8 mouse cellular contexts compared by ENCODE assay signal in genomic region chr6:30509265-30510239, GRCm38 (mm10). TPM values are rescaled to one million over a fixed set of nuclear protein-coding genes. Genes with fewer than 3 reads are reported as not detected.
DNase-seq lines count a peak whose midpoint lies in the region; ATAC-seq and TF ChIP-seq lines count a peak whose summit lies in the region.

Gene Tmem209 (minus strand): TSS chr6:30509783.
Gene Ssmem1 (plus strand): TSS chr6:30509849.

- H3K9ac ChIP-seq in CH12.LX (ENCODE audit: insufficient read depth, low read depth), result peak within 1 kb of the TSS; percentile 99
- H3K9ac ChIP-seq in forebrain, embryonic 11.5 days (ENCODE audit: low read length), result peak within 1 kb of the TSS; percentile 95
- peak within 1 kb of the TSS; percentile 83 for H3K9ac ChIP-seq in heart, embryonic 16.5 days (ENCODE audit: low read length)
- H3K9ac ChIP-seq in liver, embryonic 15.5 days, result peak within 1 kb of the TSS; percentile 79
- H3K9ac ChIP-seq in neural tube, embryonic 12.5 days, result peak within 1 kb of the TSS; percentile 53

- peaks cover 11% of the 10 kb centered on the region for H3K79me2 ChIP-seq in CH12.LX (replicated peaks; ENCODE audit: control insufficient read depth, extremely low read depth, insufficient read depth, poor library complexity, severe bottlenecking)

- peak within 1 kb of the TSS; percentile 71 to 89 (median 89) for H3K4me3 ChIP-seq in CH12.LX (replicated peaks in 1 of 3; ENCODE audit: low read depth in 2 of 3, low read length in 2 of 3, poor library complexity in 1 of 3)
- H3K4me3 ChIP-seq in forebrain, embryonic 11.5 days (ENCODE audit: low read depth, low read length), result peak within 1 kb of the TSS; percentile 53
- H3K4me3 ChIP-seq in heart, embryonic 16.5 days (ENCODE audit: low read length), result peak within 1 kb of the TSS; percentile 68
- H3K4me3 ChIP-seq in liver, embryonic 15.5 days (replicated peaks), result peak within 1 kb of the TSS; percentile 82
- H3K4me3 ChIP-seq in neural tube, embryonic 12.5 days, result peak within 1 kb of the TSS; percentile 40

- in situ Hi-C loops in CH12.LX (cut with MboI; ENCODE audit: low pct_ligation_motif_present, low pct_unique_long_range_greater_than_20kb, low sequenced_read_pairs), result no loop called here

- TF ChIP-seq POLR2A in CH12.LX (IDR thresholded peaks at IDR 0.05; ENCODE audit: low read depth, low read length), result peak; percentile 99

- DNase-seq in CH12.LX (ENCODE audit: extremely low read depth), result peak; percentile 99
- DNase-seq in c-Kit-positive CD71-positive TER-119-negative erythroid progenitor cells, embryonic 14.5 days (ENCODE audit: low read depth), result peak; percentile 98
- peak; percentile 100 for DNase-seq in forebrain, embryonic 11.5 days (ENCODE audit: low spot score)
- peak; percentile 100 for DNase-seq in kidney, postnatal 36 days
- peak; percentile 96 for DNase-seq in telencephalon, adult 2 months (ENCODE audit: low read depth, low spot score)

- H3K4me2 ChIP-seq in CH12.LX (ENCODE audit: insufficient read depth, low read depth, poor library complexity, severe bottlenecking), result peak within 1 kb of the TSS; percentile 72; the same call in 1 of the 2 replicates
- H3K4me2 ChIP-seq in forebrain, embryonic 11.5 days (ENCODE audit: low read depth, low read length, severe bottlenecking), result peak within 1 kb of the TSS; percentile 77
- H3K4me2 ChIP-seq in heart, embryonic 16.5 days (ENCODE audit: low read depth, low read length), result peak within 1 kb of the TSS; percentile 87
- H3K4me2 ChIP-seq in liver, embryonic 15.5 days, result peak within 1 kb of the TSS; percentile 71
- peak within 1 kb of the TSS; percentile 72 for H3K4me2 ChIP-seq in neural tube, embryonic 12.5 days (replicated peaks)

- no peaks in the 10 kb centered on the region for H3K27me3 ChIP-seq in CH12.LX (replicated peaks)
- no peaks in the 10 kb centered on the region for H3K27me3 ChIP-seq in forebrain, embryonic 11.5 days (ENCODE audit: control insufficient read depth, insufficient read depth, low read length)
- H3K27me3 ChIP-seq in heart, embryonic 16.5 days (ENCODE audit: control insufficient read depth, insufficient read depth, low read length), result no peaks in the 10 kb centered on the region
- H3K27me3 ChIP-seq in liver, embryonic 15.5 days, result peaks cover 7% of the 10 kb centered on the region; the same call in 1 of the 2 replicates
- H3K27me3 ChIP-seq in neural tube, embryonic 12.5 days (replicated peaks), result no peaks in the 10 kb centered on the region

- peaks cover 14 to 26% of the 10 kb centered on the region in 2 experiments for H3K36me3 ChIP-seq in CH12.LX (replicated peaks in 1 of 2; ENCODE audit: control insufficient read depth in 1 of 2, insufficient read depth in 1 of 2, low read length in 1 of 2)
- peaks cover 9% of the 10 kb centered on the region for H3K36me3 ChIP-seq in forebrain, embryonic 11.5 days (ENCODE audit: control insufficient read depth, insufficient read depth, low read length)
- H3K36me3 ChIP-seq in heart, embryonic 16.5 days (ENCODE audit: control insufficient read depth, insufficient read depth), result peaks cover 12% of the 10 kb centered on the region
- peaks cover 31% of the 10 kb centered on the region for H3K36me3 ChIP-seq in liver, embryonic 15.5 days (replicated peaks)
- H3K36me3 ChIP-seq in neural tube, embryonic 12.5 days, result peaks cover 12% of the 10 kb centered on the region

- peak within 1 kb of the TSS; percentile 62 for H3K27ac ChIP-seq in CH12.LX (ENCODE audit: insufficient read depth, low read depth)
- peak within 1 kb of the TSS; percentile 97 for H3K27ac ChIP-seq in forebrain, embryonic 11.5 days (ENCODE audit: low read depth, low read length)
- H3K27ac ChIP-seq in heart, embryonic 16.5 days (ENCODE audit: low read length), result peak within 1 kb of the TSS; percentile 99
- H3K27ac ChIP-seq in liver, embryonic 15.5 days (replicated peaks), result peak within 1 kb of the TSS; percentile 93
- H3K27ac ChIP-seq in neural tube, embryonic 12.5 days, result peak within 1 kb of the TSS; percentile 13

- H3K4me1 ChIP-seq in CH12.LX (ENCODE audit: control insufficient read depth in 1 of 2, insufficient read depth in 2 of 2), result peaks cover 0 to 32% of the 10 kb centered on the region in 2 experiments; a peak in 3 of 4 replicates
- H3K4me1 ChIP-seq in forebrain, embryonic 11.5 days (replicated peaks; ENCODE audit: control insufficient read depth, insufficient read depth, low read length), result peaks cover 9% of the 10 kb centered on the region; the same call in 1 of the 2 replicates
- peaks cover 8% of the 10 kb centered on the region for H3K4me1 ChIP-seq in heart, embryonic 16.5 days (ENCODE audit: control insufficient read depth, insufficient read depth, low read length)
- peaks cover 18% of the 10 kb centered on the region for H3K4me1 ChIP-seq in liver, embryonic 15.5 days (replicated peaks)
- peaks cover 5% of the 10 kb centered on the region for H3K4me1 ChIP-seq in neural tube, embryonic 12.5 days

- TF ChIP-seq CTCF in CH12.LX (conservative IDR thresholded peaks at IDR 0.05 in 1 of 2, IDR thresholded peaks at IDR 0.05 in 1 of 2; ENCODE audit: low read depth in 2 of 2, low read length in 2 of 2), result no peak

- no peak for TF ChIP-seq RAD21 in CH12.LX (IDR thresholded peaks at IDR 0.05; ENCODE audit: low read depth, low read length)

- dilution Hi-C loops in CH12.LX (cut with MboI; ENCODE audit: extremely low pct_ligation_motif_present, extremely low pct_unique_long_range_greater_than_20kb, low sequenced_read_pairs), result no loop called here

- WGBS in forebrain, embryonic 11.5 days, result under 1% methylated on average over 37 of the region's 37 CpGs
- under 1% methylated on average over 37 of the region's 37 CpGs for WGBS in heart, embryonic 16.5 days
- 0% methylated on average over 37 of the region's 37 CpGs for WGBS in liver, embryonic 15.5 days (ENCODE audit: insufficient replicate concordance)
- WGBS in neural tube, embryonic 12.5 days, result under 1% methylated on average over 37 of the region's 37 CpGs

- no peaks in the 10 kb centered on the region for H3K9me3 ChIP-seq in CH12.LX (replicated peaks; ENCODE audit: low read length)
- no peaks in the 10 kb centered on the region for H3K9me3 ChIP-seq in forebrain, embryonic 11.5 days (ENCODE audit: control insufficient read depth, low read length)
- H3K9me3 ChIP-seq in heart, embryonic 16.5 days (replicated peaks; ENCODE audit: control insufficient read depth, low read length), result no peaks in the 10 kb centered on the region; the same call in 1 of the 2 replicates
- H3K9me3 ChIP-seq in liver, embryonic 15.5 days (replicated peaks), result no peaks in the 10 kb centered on the region
- H3K9me3 ChIP-seq in neural tube, embryonic 12.5 days, result no peaks in the 10 kb centered on the region

- ATAC-seq in forebrain, embryonic 11.5 days (replicated peaks; ENCODE audit: low FRiP score), result peak; percentile 97
- peak; percentile 99 for ATAC-seq in heart, embryonic 16.5 days (replicated peaks; ENCODE audit: extremely low read depth, insufficient read depth, low FRiP score)
- peak; percentile 99 for ATAC-seq in liver, embryonic 15.5 days (ENCODE audit: insufficient read depth)
- ATAC-seq in neural tube, embryonic 12.5 days (ENCODE audit: low FRiP score, low read depth), result peak; percentile 98

- no peak for TF ChIP-seq EP300 in CH12.LX (IDR thresholded peaks at IDR 0.05; ENCODE audit: low read length)

TF ChIP-seq in CH12.LX, 34 proteins besides CTCF, POLR2A, EP300 and RAD21 (continues in another document):
- TF ChIP-seq ELF1 (IDR thresholded peaks at IDR 0.05; ENCODE audit: low read depth, low read length) (peak; percentile 98), POLR2AphosphoS2 (IDR thresholded peaks at IDR 0.05; ENCODE audit: low read depth, low read length) (peak; percentile 89), IRF4 (IDR thresholded peaks at IDR 0.05; ENCODE audit: low read depth, low read length) (peak; percentile 31; the same call in 1 of the 2 replicates), JUND (conservative IDR thresholded peaks at IDR 0.05; ENCODE audit: low read depth, low read length) (no peak), CHD1 (IDR thresholded peaks at IDR 0.05; ENCODE audit: low read depth, low read length) (no peak), BHLHE40 (IDR thresholded peaks at IDR 0.05; ENCODE audit: low read depth, low read length) (peak; percentile 83), TBP (conservative IDR thresholded peaks at IDR 0.05; ENCODE audit: low read depth, low read length) (peak; percentile 90), ZC3H11A (IDR thresholded peaks at IDR 0.05; ENCODE audit: low read depth, low read length) (no peak), USF1 (IDR thresholded peaks at IDR 0.05; ENCODE audit: low read depth, low read length) (no peak), RCOR1 (conservative IDR thresholded peaks at IDR 0.05; ENCODE audit: low read depth, low read length) (no peak), NRF1 (IDR thresholded peaks at IDR 0.05; ENCODE audit: low read depth, low read length) (peak; percentile 96), ZMIZ1 (IDR thresholded peaks at IDR 0.05; ENCODE audit: low read depth, low read length) (peak; percentile 97), KAT2A (IDR thresholded peaks at IDR 0.05; ENCODE audit: insufficient replicate concordance, low read length) (peak; percentile 82), HCFC1 (IDR thresholded peaks at IDR 0.05; ENCODE audit: low read depth, low read length) (peak; percentile 83), USF2 (conservative IDR thresholded peaks at IDR 0.05; ENCODE audit: low read depth, low read length) (no peak), SMC3 (IDR thresholded peaks at IDR 0.05; ENCODE audit: low read depth, low read length) (no peak), SIN3A (IDR thresholded peaks at IDR 0.05; ENCODE audit: low read length) (peak; percentile 88)

RNA-seq across cellular contexts. Expression of gene Tmem209, which starts in this region (rescaled TPM):
- total RNA-seq in CH12.LX (2012; rRNA removed), result 25.1 and 27.1 TPM in 2 replicates
- total RNA-seq in CH12.LX (2014; rRNA removed), result 46.5 and 53.3 TPM in 2 replicates
- polyA plus RNA-seq in CH12.LX (2012; ENCODE audit: insufficient read length, low read depth), result 53.2 and 59.2 TPM in 2 replicates
- 54.2 and 60.2 TPM in 2 replicates for polyA plus RNA-seq in forebrain, embryonic 11.5 days (2014; fragmentation: Nextera tagmentation; extraction: Ambion mirVana)
- polyA plus RNA-seq in heart, embryonic 16.5 days (2015; fragmentation: Nextera tagmentation; extraction: Ambion mirVana), result 21.7 and 27.6 TPM in 2 replicates
- 19.2 and 19.4 TPM in 2 replicates for polyA plus RNA-seq in liver, embryonic 15.5 days (2015; fragmentation: Nextera tagmentation; extraction: Ambion mirVana)
- 35.1 and 35.9 TPM in 2 replicates for polyA plus RNA-seq in neural tube, embryonic 12.5 days (2016; fragmentation: Nextera tagmentation; extraction: Ambion mirVana)

RNA-seq across cellular contexts. Expression of gene Ssmem1, which starts in this region (rescaled TPM):
- total RNA-seq in CH12.LX (2012; rRNA removed), result 0.17 and 0.34 TPM in 2 replicates
- 0.23 and 0.34 TPM in 2 replicates for total RNA-seq in CH12.LX (2014; rRNA removed)
- polyA plus RNA-seq in CH12.LX (2012; ENCODE audit: insufficient read length, low read depth), result not detected in 2 replicates
- not detected in 2 replicates for polyA plus RNA-seq in forebrain, embryonic 11.5 days (2014; fragmentation: Nextera tagmentation; extraction: Ambion mirVana)
- 0.12 TPM in 1 of 2 replicates, not detected in the other for polyA plus RNA-seq in heart, embryonic 16.5 days (2015; fragmentation: Nextera tagmentation; extraction: Ambion mirVana)
- 0.14 and 0.21 TPM in 2 replicates for polyA plus RNA-seq in liver, embryonic 15.5 days (2015; fragmentation: Nextera tagmentation; extraction: Ambion mirVana)
- polyA plus RNA-seq in neural tube, embryonic 12.5 days (2016; fragmentation: Nextera tagmentation; extraction: Ambion mirVana), result 0.24 and 0.49 TPM in 2 replicates

Comparison
In these comparisons a context has a peak if more than half of its experiments do, and no peak if none do; other contexts are left out.
1. Peak in every context shown above with its lines: DNase-seq, ATAC-seq, H3K4me3 ChIP-seq and H3K27ac ChIP-seq.
2. H3K27ac ChIP-seq: peak in every context shown above with its lines; median percentile 99 in heart, embryonic 16.5 days; 97 in forebrain, embryonic 11.5 days; 93 in liver, embryonic 15.5 days; 62 in CH12.LX; 13 in neural tube, embryonic 12.5 days.